Mouse (Mus musculus): ENCODE measurements around the gene Arl11.
A peak's percentile ranks its signal among the peaks of the same experiment; 100 is the strongest.

Gene Arl11

GRCm38 (mm10) chr14:61309593-61309992, at the start of gene Arl11:
Gene Arl11 (plus strand): TSS chr14:61309753.
- no peak for DNase-seq (ENCODE audit: low read depth, low spot score)

DNA sequence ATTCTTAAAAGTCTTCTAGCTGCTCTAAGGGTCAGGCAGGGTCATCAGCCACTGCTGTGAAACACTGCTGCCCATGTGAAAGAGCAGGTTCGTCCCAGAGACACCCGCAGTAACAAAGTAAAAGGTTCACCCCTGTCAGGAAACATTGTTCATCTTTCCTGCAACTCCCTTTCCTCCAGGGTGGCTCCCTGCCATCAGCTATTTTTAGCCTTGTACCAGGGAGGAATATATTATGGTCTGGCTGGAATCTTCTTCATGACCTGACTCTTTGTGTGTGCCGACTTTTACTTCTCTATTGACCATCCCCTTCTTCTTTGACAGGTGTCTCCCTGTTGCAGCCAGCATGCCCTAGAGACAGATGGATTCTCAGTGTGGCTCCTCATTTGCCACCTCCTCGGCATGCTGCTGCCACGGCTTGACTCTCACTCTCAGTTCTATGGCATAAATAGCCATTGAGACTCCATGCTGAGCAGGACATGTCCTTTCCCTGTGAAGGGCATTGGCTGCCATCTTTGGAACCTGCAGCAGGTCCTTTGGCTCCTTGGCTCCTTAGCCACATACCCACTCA, 41.6 kb upstream of the Arl11 start:
- no peak for DNase-seq (ENCODE audit: low read depth, low spot score)

GRCm38 (mm10) chr14:61274414-61275198, 34.9 kb upstream of the Arl11 start:
- peak; percentile 11 for DNase-seq (ENCODE audit: low read depth, low spot score)

DNA sequence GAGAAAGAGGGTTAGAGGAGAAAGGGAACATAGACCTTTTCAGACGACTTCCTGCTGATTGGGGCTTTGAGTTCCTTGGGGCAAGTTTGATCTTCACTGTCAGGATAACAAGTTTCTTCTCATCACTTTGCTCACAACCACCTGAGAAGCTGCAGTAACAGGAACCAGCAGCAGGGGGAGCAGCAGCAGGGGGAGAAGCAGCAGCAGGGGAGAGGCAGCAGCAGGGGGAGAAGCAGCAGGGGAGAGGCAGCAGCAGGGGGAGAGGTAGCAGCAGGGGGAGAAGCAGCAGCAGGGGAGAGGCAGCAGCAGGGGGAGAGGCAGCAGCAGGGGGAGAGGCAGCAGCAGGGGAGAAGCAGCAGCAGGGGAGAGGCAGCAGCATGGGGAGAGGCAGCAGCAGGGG, 32.3 kb upstream of the Arl11 start:
- DNase-seq (ENCODE audit: low read depth, low spot score): peak; percentile 54

DNA sequence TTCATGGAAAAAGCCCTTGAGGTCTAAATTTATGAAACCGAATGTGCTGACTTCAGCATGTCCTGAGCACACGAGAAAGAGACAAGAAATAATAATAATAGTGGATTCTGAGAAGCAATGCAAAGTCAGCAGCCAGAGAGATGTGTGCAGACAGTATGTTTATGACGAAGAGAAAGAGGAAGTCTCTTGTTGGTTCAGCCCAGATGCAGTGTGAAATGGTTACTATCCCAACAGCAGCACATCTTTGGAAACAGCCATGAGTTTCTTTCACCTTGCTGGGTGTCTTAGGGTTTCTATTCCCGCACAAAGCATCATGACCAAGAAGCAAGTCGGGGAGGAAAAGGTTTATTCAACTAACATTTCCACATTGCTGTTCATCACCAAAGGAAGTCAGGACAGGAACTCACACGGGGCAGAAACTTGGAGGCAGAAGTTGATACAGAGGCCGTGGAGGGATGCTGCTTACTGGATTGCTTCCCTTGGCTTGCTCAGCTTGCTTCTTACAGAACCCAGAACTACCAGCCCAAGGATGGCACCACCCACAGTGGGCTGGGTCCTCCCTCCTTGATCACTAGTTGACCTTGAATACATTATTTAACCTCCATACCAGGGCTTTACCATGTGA, 30.8 kb upstream of the Arl11 start:
- no peak for DNase-seq (ENCODE audit: low read depth, low spot score)

GRCm38 (mm10) chr14:61288606-61289286, 20.8 kb upstream of the Arl11 start:
- DNase-seq (ENCODE audit: low read depth, low spot score): no peak

- DNase-seq (ENCODE audit: low read depth, low spot score): no peak
Measured at GRCm38 (mm10) chr14:61290664-61291063, 18.9 kb upstream of the Arl11 start.

GRCm38 (mm10) chr14:61293884-61294737, 15.4 kb upstream of the Arl11 start:
- DNase-seq (ENCODE audit: low read depth, low spot score): peak; percentile 75

- DNase-seq (ENCODE audit: low read depth, low spot score): peak; percentile 81
Measured at GRCm38 (mm10) chr14:61294738-61295079, 14.8 kb upstream of the Arl11 start.

- no peak for DNase-seq (ENCODE audit: low read depth, low spot score)
Measured at GRCm38 (mm10) chr14:61299810-61300209, 9.7 kb upstream of the Arl11 start.

- no peak for DNase-seq (ENCODE audit: low read depth, low spot score)
Measured at GRCm38 (mm10) chr14:61301323-61301722, 8.2 kb upstream of the Arl11 start.

GRCm38 (mm10) chr14:61302428-61302827, 7.1 kb upstream of the Arl11 start:
- no peak for DNase-seq (ENCODE audit: low read depth, low spot score)

GRCm38 (mm10) chr14:61303969-61304609, 5.5 kb upstream of the Arl11 start:
- no peak for DNase-seq (ENCODE audit: low read depth, low spot score)

- DNase-seq (ENCODE audit: low read depth, low spot score): no peak
Measured at GRCm38 (mm10) chr14:61310036-61310772, 651 bp downstream of the Arl11 start.

DNA sequence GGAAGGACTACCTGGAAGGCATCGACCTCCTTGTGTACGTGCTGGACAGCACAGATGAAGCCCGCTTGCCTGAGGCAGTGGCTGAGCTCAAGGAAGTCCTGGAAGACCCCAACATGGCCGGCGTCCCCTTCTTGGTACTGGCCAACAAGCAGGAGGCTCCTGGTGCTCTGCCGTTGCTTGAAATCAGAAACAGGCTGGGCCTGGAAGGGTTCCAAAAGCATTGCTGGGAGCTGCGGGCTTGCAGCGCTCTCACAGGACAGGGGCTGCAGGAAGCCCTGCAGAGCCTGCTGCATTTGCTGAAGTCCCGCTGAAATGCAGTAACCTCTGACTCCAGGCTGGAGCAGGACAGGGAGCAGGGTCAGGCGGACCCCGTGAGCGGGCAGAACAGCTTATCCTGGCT, 1.4 kb downstream of the Arl11 start:
- no peak for DNase-seq (ENCODE audit: low read depth, low spot score)

- DNase-seq (ENCODE audit: low read depth, low spot score): peak; percentile 95
Measured at GRCm38 (mm10) chr14:61316861-61317260, 7.3 kb downstream of the Arl11 start.

- DNase-seq (ENCODE audit: low read depth, low spot score): no peak
Measured at GRCm38 (mm10) chr14:61320765-61321164, 11.2 kb downstream of the Arl11 start.

- no peak for DNase-seq (ENCODE audit: low read depth, low spot score)
Measured at GRCm38 (mm10) chr14:61321200-61321599, 11.6 kb downstream of the Arl11 start.

- no peak for DNase-seq (ENCODE audit: low read depth, low spot score)
Measured at GRCm38 (mm10) chr14:61322740-61323139, 13.2 kb downstream of the Arl11 start.

DNA sequence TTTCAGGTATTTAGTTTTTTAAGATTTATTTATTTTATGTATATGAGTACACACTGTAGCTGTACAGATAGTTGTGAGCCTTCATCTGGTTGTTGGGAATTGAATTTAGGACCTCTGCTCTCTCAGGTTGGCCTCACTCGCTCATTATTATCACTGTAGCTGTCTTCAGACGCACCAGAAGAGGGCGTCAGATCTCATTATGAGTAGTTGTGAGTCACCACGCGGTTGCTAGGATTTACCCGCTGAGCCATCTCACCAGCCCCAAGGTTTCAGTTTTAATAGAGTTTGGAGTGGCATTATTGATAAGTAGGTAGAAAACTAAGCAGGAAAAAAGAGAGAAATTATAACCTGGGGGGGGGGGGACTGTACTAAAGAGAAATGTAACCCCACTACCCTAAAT, 17.5 kb downstream of the Arl11 start:
- peak; percentile 49 for DNase-seq (ENCODE audit: low read depth, low spot score)
